Mouse (Mus musculus) kidney, embryonic 14.5 days (tissue): ENCODE results near the gene Myrfl. TPM values are rescaled to one million over a fixed set of nuclear protein-coding genes. Genes with fewer than 3 reads are reported as not detected.

Experiments used
- ATAC-seq: fragments of 200-750 bp; cut with Nextera tagmentation; 2 replicates; pipeline ENCODE4 v1.8.0; 2017; ENCODE audit warnings: moderate number of reproducible peaks, mild to moderate bottlenecking, moderate TSS enrichment, moderate library complexity; ENCODE audit not compliant: low FRiP score, low TSS enrichment
- H3K27ac ChIP-seq: fragments of 300-500 bp; sonication (generic); 2 replicates; pipeline ENCODE4 v1.5.1; 2014; ENCODE audit warnings: low read depth, mild to moderate bottlenecking, low read length, moderate library complexity, mixed read lengths
- H3K27me3 ChIP-seq: fragments of 300-500 bp; sonication (generic); 2 replicates; pipeline ENCODE4 v1.6.1; 2014; ENCODE audit warnings: mild to moderate bottlenecking, low read length; ENCODE audit not compliant: control insufficient read depth, insufficient read depth
- H3K36me3 ChIP-seq: fragments of 300-500 bp; sonication (generic); 2 replicates; pipeline ENCODE4 v1.6.1; 2014; ENCODE audit warnings: low read length, mixed read lengths; ENCODE audit not compliant: control insufficient read depth, insufficient read depth
- H3K4me1 ChIP-seq: fragments of 300-500 bp; sonication (generic); 2 replicates; pipeline ENCODE4 v1.6.1; 2014; ENCODE audit warnings: low read length, mixed read lengths; ENCODE audit not compliant: control insufficient read depth, insufficient read depth
- H3K4me2 ChIP-seq: fragments of 300-500 bp; sonication (generic); replicated peaks from 2 replicates; pipeline ENCODE4 v1.6.1; 2014; ENCODE audit warnings: low read depth, mild to moderate bottlenecking, low read length
- H3K4me3 ChIP-seq: fragments of 300-500 bp; sonication (generic); 2 replicates; pipeline ENCODE4 v1.5.1; 2014; ENCODE audit warnings: mild to moderate bottlenecking, low read length
- H3K9ac ChIP-seq: fragments of 300-500 bp; sonication (generic); 2 replicates; pipeline ENCODE4 v1.6.1; 2014; ENCODE audit warnings: low read depth, mild to moderate bottlenecking, low read length, moderate library complexity
- H3K9me3 ChIP-seq: fragments of 300-500 bp; sonication (generic); 2 replicates; pipeline ENCODE4 v1.6.1; 2016; ENCODE audit warnings: low read length; ENCODE audit not compliant: control insufficient read depth
- WGBS: fragments of 180-500 bp; shearing (Covaris S2); extraction: QIAGEN DNeasy Blood & Tissue Kit; methylation state at CpG from one replicate; pipeline ENCODE4 v1.1.7; 2014; 5-methylcytosine and 5-hydroxymethylcytosine counted together
- polyA plus RNA-seq: library from polyadenylated mRNA; unstranded; fragments of >200 nt; fragmentation: Nextera tagmentation; extraction: Ambion mirVana; gene quantifications from 2 replicates; pipeline ENCODE4 v1.2.1, GENCODE M21; 2014

Gene Myrfl
- polyA plus RNA-seq: 0.10 TPM in 1 of 2 replicates, not detected in the other

DNA sequence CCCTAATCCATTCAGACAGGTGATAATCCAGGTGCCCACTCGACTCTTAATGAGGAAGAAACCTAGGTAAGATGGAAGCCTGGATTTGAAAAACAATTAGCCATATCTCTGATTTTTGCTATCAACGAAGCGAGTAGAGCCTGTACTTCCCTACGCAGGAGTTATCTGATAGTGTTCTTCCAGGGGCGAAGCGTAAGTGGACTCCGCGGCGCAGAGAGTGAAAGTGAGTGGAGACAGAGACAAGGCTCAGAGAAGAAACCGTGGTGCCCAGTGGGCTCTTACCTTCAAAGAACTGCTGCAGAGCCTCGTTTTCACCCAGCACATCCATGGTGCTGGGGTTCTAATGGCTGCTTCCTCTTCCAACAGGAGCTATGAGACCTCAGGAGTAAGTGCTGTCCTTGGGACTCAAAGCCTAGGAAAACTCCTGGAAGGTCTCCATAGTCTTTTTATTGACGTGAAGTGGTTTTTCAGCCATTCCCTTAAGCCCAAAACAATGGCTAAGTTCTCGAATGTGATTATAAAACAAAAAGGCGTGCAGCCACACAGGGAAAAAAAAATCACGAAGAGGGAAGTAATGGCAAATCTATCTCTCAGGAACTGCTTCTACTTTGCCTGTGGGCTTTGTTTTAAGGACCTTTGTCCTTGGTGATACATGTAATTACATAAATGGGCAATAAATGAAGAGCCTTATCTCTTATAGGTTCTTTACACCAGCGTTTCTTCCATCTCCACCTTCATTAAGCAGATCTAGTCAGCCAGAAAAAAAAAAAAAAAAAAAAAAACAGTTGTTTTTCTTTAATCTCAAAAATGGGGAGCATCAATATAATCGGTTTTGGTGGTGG lies at the start of gene Myrfl:
TSS of gene Myrfl (minus strand) at position 584 of the 842 bp plus-strand sequence.
- Histone ChIP-seq H3K9ac (no peak within 1 kb of the TSS), H3K27ac (no peak within 1 kb of the TSS), H3K36me3 (no peaks in the 10 kb centered on the region), H3K4me3 (no peak within 1 kb of the TSS), H3K4me2 (no peak within 1 kb of the TSS), H3K27me3 (no peaks in the 10 kb centered on the region), H3K4me1 (no peaks in the 10 kb centered on the region), H3K9me3 (no peaks in the 10 kb centered on the region)
- WGBS: 78% methylated on average over 17 of the region's 17 CpGs
- no peak for ATAC-seq

DNA sequence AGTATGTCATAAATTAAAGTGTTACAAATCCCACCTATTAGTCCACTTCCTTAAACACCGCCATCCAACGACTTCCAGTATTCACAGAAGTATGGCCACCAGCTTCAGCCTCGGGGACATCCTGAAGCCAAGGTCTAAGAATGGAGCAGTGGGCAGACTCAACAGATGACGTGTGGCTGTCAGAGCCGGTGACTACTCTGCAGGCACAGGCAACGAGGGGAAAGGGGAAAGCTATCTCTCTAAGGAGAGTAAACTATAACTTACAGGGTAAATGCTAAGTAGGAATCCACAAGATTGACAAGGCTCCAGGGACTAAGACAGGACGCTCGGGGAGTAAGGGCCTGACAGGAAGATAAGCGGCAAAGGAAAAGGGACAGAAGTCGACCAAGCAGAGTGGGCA lies 48.2 kb upstream of the Myrfl start:
- no peak overlapping the region for H3K4me3 ChIP-seq
- no peak overlapping the region for H3K27ac ChIP-seq

DNA sequence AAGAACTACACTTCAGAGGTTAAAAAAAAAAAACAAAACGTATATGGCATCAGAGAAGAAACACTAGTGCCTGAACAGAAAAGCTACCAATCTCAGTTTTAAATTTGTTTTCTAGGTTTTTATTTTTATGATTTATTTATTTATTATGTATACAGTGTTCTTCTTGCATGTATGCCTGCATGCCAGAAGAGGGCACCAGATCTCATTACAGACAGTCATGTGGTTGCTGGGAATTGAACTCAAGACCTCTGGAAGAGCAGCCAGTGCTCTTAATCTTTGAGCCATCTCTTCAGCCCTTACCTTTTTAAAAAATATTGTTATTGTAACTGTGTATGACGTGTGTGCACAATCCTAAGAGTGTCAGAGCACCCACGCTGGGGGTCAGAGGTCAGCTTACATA lies 47.4 kb upstream of the Myrfl start:
- Histone ChIP-seq H3K27ac (no peak overlapping the region), H3K9me3 (peaks cover 5% of the 10 kb centered on the region), H3K9ac (no peak overlapping the region), H3K4me2 (no peak overlapping the region), H3K4me1 (0 out of 2 replicates have a peak, but pooled peaks cover 6% of the 10 kb centered on the region), H3K27me3 (no peaks in the 10 kb centered on the region), H3K36me3 (peaks cover 10% of the 10 kb centered on the region), H3K4me3 (no peak overlapping the region)
- ATAC-seq: no peak
- 86% methylated on average over 3 of the region's 3 CpGs for WGBS

More for the DNA sequence above, 48.2 kb upstream of the Myrfl start:
- Histone ChIP-seq H3K9ac (no peak overlapping the region), H3K27me3 (no peaks in the 10 kb centered on the region), H3K36me3 (peaks cover 9% of the 10 kb centered on the region), H3K4me1 (0 out of 2 replicates have a peak, but pooled peaks cover 6% of the 10 kb centered on the region), H3K4me2 (peak overlapping the region; percentile 0; the same call in 1 of the 2 replicates), H3K9me3 (peaks cover 5% of the 10 kb centered on the region)
- ATAC-seq: no peak
- WGBS: 30% methylated on average over 10 of the region's 10 CpGs

DNA sequence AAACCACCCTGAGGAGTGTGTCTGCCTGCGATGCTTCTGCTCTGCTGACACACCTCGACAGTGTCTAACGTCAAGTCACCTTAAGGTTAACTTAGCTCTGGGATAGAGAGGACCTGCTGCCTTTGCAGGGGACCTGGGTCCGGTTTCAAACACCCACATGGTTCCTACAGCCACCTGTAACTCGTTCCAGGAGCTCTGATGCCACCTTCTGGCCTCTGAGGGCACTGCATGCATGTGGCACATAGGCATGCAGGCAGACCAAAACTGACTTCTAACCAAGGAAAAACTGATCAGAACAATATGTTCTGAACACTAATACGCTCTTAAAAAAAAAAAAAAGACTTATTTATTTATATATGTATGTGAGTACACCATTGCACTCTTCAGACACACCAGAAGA lies 46.3 kb upstream of the Myrfl start:
- H3K27ac ChIP-seq: no peak overlapping the region
- 88% methylated on average over 6 of the region's 6 CpGs for WGBS
- H3K4me1 ChIP-seq: 0 out of 2 replicates have a peak, but pooled peaks cover 6% of the 10 kb centered on the region
- H3K9ac ChIP-seq: no peak overlapping the region
- peaks cover 21% of the 10 kb centered on the region for H3K36me3 ChIP-seq
- no peak overlapping the region for H3K4me3 ChIP-seq
- H3K4me2 ChIP-seq: no peak overlapping the region
- peaks cover 5% of the 10 kb centered on the region for H3K9me3 ChIP-seq
- no peaks in the 10 kb centered on the region for H3K27me3 ChIP-seq
- ATAC-seq: no peak

DNA sequence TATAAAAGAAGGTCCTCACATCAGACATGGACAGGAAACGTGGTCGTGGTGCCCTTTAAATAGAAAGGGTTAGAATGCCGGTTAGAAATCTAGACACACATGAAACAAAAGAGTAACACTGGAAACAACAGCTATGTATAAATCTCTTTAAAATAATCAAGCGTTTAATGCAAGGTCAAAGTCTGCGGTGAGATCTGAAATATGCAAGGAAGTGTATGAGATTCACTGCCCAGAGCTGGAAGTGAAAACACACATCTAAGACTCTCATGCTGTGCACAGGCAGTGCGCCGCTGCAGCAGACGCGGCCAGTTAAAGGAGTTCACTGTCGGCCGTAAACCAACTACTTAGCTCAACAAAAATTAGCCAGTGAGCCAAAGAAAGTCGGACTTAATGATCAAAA lies 38.3 kb upstream of the Myrfl start:
- Histone ChIP-seq H3K9me3 (no peaks in the 10 kb centered on the region), H3K9ac (no peak overlapping the region), H3K4me3 (no peak overlapping the region), H3K36me3 (peaks cover 46% of the 10 kb centered on the region), H3K4me2 (no peak overlapping the region), H3K27me3 (no peaks in the 10 kb centered on the region), H3K27ac (no peak overlapping the region), H3K4me1 (0 out of 2 replicates have a peak, but pooled peaks cover 2% of the 10 kb centered on the region)
- 74% methylated on average over 12 of the region's 12 CpGs for WGBS
- ATAC-seq: no peak

DNA sequence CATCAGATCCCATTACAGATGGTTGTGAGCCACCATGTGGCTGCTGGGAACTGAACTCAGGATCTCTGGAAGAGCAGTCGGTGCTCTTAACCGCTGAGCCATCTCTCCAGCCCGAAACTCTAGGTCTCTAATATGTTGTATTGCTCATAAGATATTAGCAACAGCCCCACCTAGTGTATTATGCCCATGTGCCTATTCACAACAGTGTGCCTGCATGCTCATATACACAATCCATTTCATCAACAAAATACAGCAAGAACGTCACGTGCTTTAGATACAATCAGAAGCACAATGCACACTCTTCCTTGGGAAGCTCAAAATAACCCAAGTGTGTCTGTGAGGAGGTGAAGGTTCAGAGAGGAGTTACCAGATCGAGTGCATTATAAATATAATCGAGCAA lies 37.1 kb upstream of the Myrfl start:
- Histone ChIP-seq H3K4me3 (no peak overlapping the region), H3K4me2 (no peak overlapping the region), H3K9ac (no peak overlapping the region), H3K27ac (no peak overlapping the region), H3K36me3 (peaks cover 47% of the 10 kb centered on the region), H3K9me3 (no peaks in the 10 kb centered on the region), H3K27me3 (no peaks in the 10 kb centered on the region), H3K4me1 (0 out of 2 replicates have a peak, but pooled peaks cover 2% of the 10 kb centered on the region)
- whole genome bisulfite sequencing: 88% methylated on average over 7 of the region's 7 CpGs
- ATAC-seq: no peak

DNA sequence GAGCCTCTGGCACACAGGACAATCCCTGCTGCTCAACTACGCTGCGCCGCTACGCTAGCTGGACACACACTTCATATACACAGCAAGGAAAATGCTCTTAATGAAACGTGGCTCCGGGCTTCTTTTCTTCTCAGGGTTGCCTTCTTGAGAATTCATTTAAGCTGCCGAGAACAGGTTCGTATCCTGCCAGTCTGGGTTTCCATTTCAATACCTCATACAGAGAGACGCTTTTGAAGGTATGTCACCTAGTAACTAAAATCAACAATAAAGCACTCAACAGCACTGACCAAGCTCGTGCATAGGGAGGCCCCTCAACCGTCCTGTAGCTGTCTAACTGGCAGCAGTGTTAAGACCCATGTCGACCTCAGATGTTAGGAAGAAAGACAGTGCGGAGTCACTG lies 35.7 kb upstream of the Myrfl start:
- Histone ChIP-seq H3K9ac (no peak overlapping the region), H3K4me3 (no peak overlapping the region), H3K9me3 (no peaks in the 10 kb centered on the region), H3K4me1 (0 out of 2 replicates have a peak, but pooled peaks cover 2% of the 10 kb centered on the region), H3K36me3 (peaks cover 44% of the 10 kb centered on the region), H3K4me2 (no peak overlapping the region), H3K27ac (no peak overlapping the region), H3K27me3 (no peaks in the 10 kb centered on the region)
- no peak for ATAC-seq
- 82% methylated on average over 13 of the region's 13 CpGs for WGBS

DNA sequence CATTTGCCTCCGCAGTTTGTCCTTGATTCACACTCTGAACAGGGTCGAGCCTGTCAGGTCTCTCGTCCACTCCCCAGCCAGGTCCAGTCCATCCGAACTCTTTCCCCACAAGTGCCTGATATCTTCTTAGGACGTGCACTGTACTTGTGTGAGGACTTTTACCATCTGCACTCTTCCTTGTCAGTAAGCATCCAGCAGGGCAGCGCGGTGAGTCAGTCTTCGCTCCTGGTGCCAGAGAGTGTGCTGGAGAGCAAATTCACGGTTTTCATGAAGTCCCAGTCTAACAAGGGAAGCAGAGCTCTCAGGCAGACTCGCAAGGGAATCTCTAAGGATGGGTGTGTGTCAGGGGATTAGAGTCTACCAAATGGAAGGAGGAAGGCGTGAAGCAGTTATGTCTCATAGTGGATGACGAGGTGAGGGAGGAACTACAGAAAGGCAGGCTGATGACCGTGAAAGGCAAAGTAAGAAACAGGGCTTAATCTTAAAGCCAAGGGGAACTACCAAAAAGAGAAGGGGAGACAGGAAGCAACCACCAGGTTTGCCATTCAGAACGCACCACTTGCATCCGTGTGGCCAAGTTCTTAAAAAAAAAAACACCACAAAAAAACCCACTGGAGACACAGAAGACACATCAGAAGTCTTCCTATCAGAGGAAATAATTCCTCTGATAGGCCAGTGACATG lies 34.9 kb upstream of the Myrfl start:
- Histone ChIP-seq H3K36me3 (peaks cover 45% of the 10 kb centered on the region), H3K4me1 (0 out of 2 replicates have a peak, but pooled peaks cover 2% of the 10 kb centered on the region), H3K4me2 (no peak overlapping the region), H3K9me3 (no peaks in the 10 kb centered on the region), H3K9ac (no peak overlapping the region), H3K4me3 (no peak overlapping the region), H3K27ac (no peak overlapping the region), H3K27me3 (no peaks in the 10 kb centered on the region)
- 69% methylated on average over 15 of the region's 15 CpGs for WGBS
- no peak for ATAC-seq

DNA sequence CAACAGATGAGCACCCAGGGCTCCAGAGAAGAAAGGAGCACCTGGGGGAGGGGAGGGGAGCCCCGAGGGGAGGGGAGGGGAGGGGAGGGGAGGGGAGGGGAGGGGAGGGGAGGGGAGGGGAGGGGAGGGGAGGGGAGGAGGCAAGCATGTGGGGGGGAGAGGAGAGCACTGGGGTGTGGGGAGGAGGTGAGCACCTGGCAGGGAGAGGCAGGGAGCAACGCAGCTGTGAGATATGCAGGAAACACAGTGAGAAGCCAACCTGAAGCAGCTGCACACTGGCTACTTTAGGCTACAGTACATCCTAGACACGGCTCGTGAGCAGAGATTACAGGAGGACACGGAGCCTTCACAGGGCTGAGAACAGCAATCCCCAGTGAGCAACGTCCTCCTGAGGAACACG lies 34.2 kb upstream of the Myrfl start:
- Histone ChIP-seq H3K36me3 (peaks cover 49% of the 10 kb centered on the region), H3K4me3 (no peak overlapping the region), H3K9ac (no peak overlapping the region), H3K27me3 (no peaks in the 10 kb centered on the region), H3K9me3 (no peaks in the 10 kb centered on the region), H3K4me1 (no peaks in the 10 kb centered on the region), H3K4me2 (no peak overlapping the region), H3K27ac (no peak overlapping the region)
- WGBS: 29% methylated on average over 6 of the region's 7 CpGs
- 0 out of 2 replicates have a peak, but pooled peaks have one; percentile 46 for ATAC-seq
